In the genomic region with DNA sequence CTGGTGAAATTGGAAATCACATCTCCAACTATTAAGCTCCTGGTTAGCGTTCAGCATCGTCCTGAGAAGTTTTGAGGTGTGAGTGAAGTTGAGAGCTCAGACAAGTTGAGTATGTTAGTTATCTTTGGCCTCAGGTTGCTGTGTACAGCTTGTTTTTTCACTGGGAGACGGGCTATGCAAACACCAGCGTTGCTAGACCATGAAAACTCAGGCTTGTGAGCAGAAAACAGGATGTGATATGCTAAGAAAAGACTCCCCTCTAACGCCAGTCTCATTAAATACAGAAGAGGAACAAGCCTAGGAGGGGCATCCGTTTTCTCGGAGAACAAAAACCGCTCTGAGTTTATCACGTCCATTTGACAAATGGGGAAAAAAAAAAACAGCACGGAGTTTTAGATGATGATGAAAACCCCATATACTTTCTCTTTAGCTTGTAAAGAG, we compare ENCODE assay signal across 12 mouse cellular contexts. TPM values are rescaled to one million over a fixed set of nuclear protein-coding genes. Genes with fewer than 3 reads are reported as not detected.
DNase-seq lines count a peak whose midpoint lies in the region; ATAC-seq lines count a peak whose summit lies in the region.
"Had no signal": no experiment of that assay in that cellular context is flagged by ENCODE, and none has a peak within 500 bp of the region (broad histone marks: within the 10 kb centered on the region; RNA-seq: fewer than 3 reads in every experiment).

No protein-coding gene starts in this region.

- H3K27ac ChIP-seq in kidney, embryonic 16.5 days (ENCODE audit: low read length): peak overlapping the region; percentile 35; the same call in 1 of the 2 replicates
- no peak overlapping the region for H3K27ac ChIP-seq in midbrain, embryonic 13.5 days
- H3K27ac ChIP-seq: hindbrain, embryonic 13.5 days had no signal

- H3K9me3 ChIP-seq in kidney, embryonic 16.5 days (ENCODE audit: low read length): 0 out of 2 replicates have a peak, but pooled peaks cover 4% of the 10 kb centered on the region
- H3K9me3 ChIP-seq in midbrain, embryonic 13.5 days: no peaks in the 10 kb centered on the region

- no peak for DNase-seq in kidney, adult 11 months
- peak; percentile 69 for DNase-seq in CD4-positive, CD25-positive, alpha-beta regulatory T cell, adult 2 months (ENCODE audit: low read depth, low spot score)
- DNase-seq in urinary bladder, postnatal 14 days (ENCODE audit: low spot score): no peak
- DNase-seq in right cerebral cortex, postnatal 25 days: no peak
- DNase-seq: layer of hippocampus, postnatal 36 days; retina, postnatal 1 day had no signal

- H3K27me3 ChIP-seq in kidney, embryonic 16.5 days (ENCODE audit: insufficient read depth, low read length): no peaks in the 10 kb centered on the region
- no peaks in the 10 kb centered on the region for H3K27me3 ChIP-seq in midbrain, embryonic 13.5 days
- H3K27me3 ChIP-seq: hindbrain, embryonic 13.5 days had no signal

- WGBS in kidney, embryonic 16.5 days: 48% methylated on average over 10 of the region's 10 CpGs
- WGBS in midbrain, embryonic 13.5 days: 78% methylated on average over 10 of the region's 10 CpGs

- no peaks in the 10 kb centered on the region for H3K4me1 ChIP-seq in kidney, embryonic 16.5 days (ENCODE audit: insufficient read depth, low read length)
- H3K4me1 ChIP-seq in midbrain, embryonic 13.5 days (replicated peaks): no peaks in the 10 kb centered on the region
- H3K4me1 ChIP-seq: hindbrain, embryonic 13.5 days had no signal

- ATAC-seq in kidney, embryonic 16.5 days (ENCODE audit: low FRiP score, low TSS enrichment): no peak
- peak; percentile 75 for ATAC-seq in common myeloid progenitor, adult 5-6 weeks (replicated peaks; ENCODE audit: low read depth, poor library complexity, severe bottlenecking)
- peak; percentile 52 for ATAC-seq in megakaryocyte, adult 5-6 weeks (ENCODE audit: poor library complexity, severe bottlenecking)
- ATAC-seq in midbrain, embryonic 13.5 days: no peak

- H3K4me2 ChIP-seq in kidney, embryonic 16.5 days (replicated peaks; ENCODE audit: low read depth, low read length): no peak overlapping the region
- no peak overlapping the region for H3K4me2 ChIP-seq in midbrain, embryonic 13.5 days (replicated peaks)
- H3K4me2 ChIP-seq: hindbrain, embryonic 13.5 days had no signal

- H3K36me3 ChIP-seq in kidney, embryonic 16.5 days (ENCODE audit: insufficient read depth, low read length): no peaks in the 10 kb centered on the region
- no peaks in the 10 kb centered on the region for H3K36me3 ChIP-seq in midbrain, embryonic 13.5 days
- H3K36me3 ChIP-seq: hindbrain, embryonic 13.5 days had no signal

- no peak overlapping the region for H3K9ac ChIP-seq in kidney, embryonic 16.5 days (replicated peaks; ENCODE audit: low read length)
- no peak overlapping the region for H3K9ac ChIP-seq in midbrain, embryonic 13.5 days (replicated peaks)
- H3K9ac ChIP-seq: hindbrain, embryonic 13.5 days had no signal

- no peak overlapping the region for H3K4me3 ChIP-seq in kidney, embryonic 16.5 days (ENCODE audit: low read length)
- H3K4me3 ChIP-seq in midbrain, embryonic 13.5 days (replicated peaks): no peak overlapping the region
- H3K4me3 ChIP-seq: hindbrain, embryonic 13.5 days had no signal

RNA-seq across cellular contexts. Expression of a gene that starts 0.9 kb away (rescaled TPM):
- 0.14 and 0.27 TPM in 2 replicates for polyA plus RNA-seq in kidney, embryonic 16.5 days (2015; fragmentation: Nextera tagmentation; extraction: Ambion mirVana)
- 25.5 and 27.7 TPM in 2 replicates for total RNA-seq in common myeloid progenitor, adult 5-6 weeks (2017)
- total RNA-seq in megakaryocyte, adult 5-6 weeks (2015): 4.2 and 4.7 TPM in 2 replicates
- 2.4 and 2.5 TPM in 2 replicates for total RNA-seq in megakaryocyte, adult 5-6 weeks (2017)
- not detected in 2 replicates for polyA plus RNA-seq in midbrain, embryonic 13.5 days (2015; fragmentation: Nextera tagmentation; extraction: Ambion mirVana)
- polyA plus RNA-seq: embryonic facial prominence, embryonic 11.5 days had no signal

RNA-seq across cellular contexts. Expression of a gene that starts 17.9 kb away (rescaled TPM):
- polyA plus RNA-seq in kidney, embryonic 16.5 days (2015; fragmentation: Nextera tagmentation; extraction: Ambion mirVana): 31.6 and 37.9 TPM in 2 replicates
- 67.2 and 91.5 TPM in 2 replicates for total RNA-seq in common myeloid progenitor, adult 5-6 weeks (2017)
- 145 and 162 TPM in 2 replicates for total RNA-seq in megakaryocyte, adult 5-6 weeks (2015)
- 136 and 181 TPM in 2 replicates for total RNA-seq in megakaryocyte, adult 5-6 weeks (2017)
- 1.7 and 2.1 TPM in 2 replicates for polyA plus RNA-seq in midbrain, embryonic 13.5 days (2015; fragmentation: Nextera tagmentation; extraction: Ambion mirVana)

RNA-seq across cellular contexts. Expression of a gene that starts 36.3 kb away (rescaled TPM):
- 5.2 and 5.8 TPM in 2 replicates for polyA plus RNA-seq in kidney, embryonic 16.5 days (2015; fragmentation: Nextera tagmentation; extraction: Ambion mirVana)
- total RNA-seq in common myeloid progenitor, adult 5-6 weeks (2017): 80.1 and 87.6 TPM in 2 replicates
- 6.4 and 7.1 TPM in 2 replicates for total RNA-seq in megakaryocyte, adult 5-6 weeks (2015)
- 34.2 and 35.9 TPM in 2 replicates for total RNA-seq in megakaryocyte, adult 5-6 weeks (2017)
- 0.50 and 0.55 TPM in 2 replicates for polyA plus RNA-seq in midbrain, embryonic 13.5 days (2015; fragmentation: Nextera tagmentation; extraction: Ambion mirVana)

RNA-seq across cellular contexts. Expression of a gene that starts 42.1 kb away (rescaled TPM):
- 6.4 and 7.2 TPM in 2 replicates for polyA plus RNA-seq in kidney, embryonic 16.5 days (2015; fragmentation: Nextera tagmentation; extraction: Ambion mirVana)
- total RNA-seq in common myeloid progenitor, adult 5-6 weeks (2017): 480 and 499 TPM in 2 replicates
- 230 and 263 TPM in 2 replicates for total RNA-seq in megakaryocyte, adult 5-6 weeks (2015)
- 339 and 455 TPM in 2 replicates for total RNA-seq in megakaryocyte, adult 5-6 weeks (2017)
- polyA plus RNA-seq in midbrain, embryonic 13.5 days (2015; fragmentation: Nextera tagmentation; extraction: Ambion mirVana): 1.5 and 2.4 TPM in 2 replicates

RNA-seq across cellular contexts. Expression of a gene that starts 48.0 kb away (rescaled TPM):
- 2.6 and 3.3 TPM in 2 replicates for polyA plus RNA-seq in kidney, embryonic 16.5 days (2015; fragmentation: Nextera tagmentation; extraction: Ambion mirVana)
- total RNA-seq in common myeloid progenitor, adult 5-6 weeks (2017): 17.1 and 26.2 TPM in 2 replicates
- total RNA-seq in megakaryocyte, adult 5-6 weeks (2015): 193 and 213 TPM in 2 replicates
- total RNA-seq in megakaryocyte, adult 5-6 weeks (2017): 91.8 and 109 TPM in 2 replicates
- polyA plus RNA-seq in midbrain, embryonic 13.5 days (2015; fragmentation: Nextera tagmentation; extraction: Ambion mirVana): 0.28 and 0.41 TPM in 2 replicates
- polyA plus RNA-seq: embryonic facial prominence, embryonic 11.5 days had no signal

Comparison
In these comparisons a context has a peak if more than half of its experiments do, and no peak if none do; other contexts are left out.
1. ATAC-seq: peak in common myeloid progenitor, adult 5-6 weeks (single experiment) and megakaryocyte, adult 5-6 weeks (single experiment); none in kidney, embryonic 16.5 days (single experiment) and midbrain, embryonic 13.5 days (single experiment).